Mouse (Mus musculus) kidney, adult 2 months (tissue): ENCODE data around the gene Elf4.

Experiments
- CTCF ChIP-seq: fragments of 200-500 bp; conservative IDR thresholded peaks from 2 replicates; pipeline ENCODE4 v1.5.1; 2011; ENCODE audit warnings: low read depth, mild to moderate bottlenecking, control low read depth, low read length, moderate library complexity, mixed read lengths; ENCODE audit not compliant: insufficient read depth, insufficient read length
- POLR2A ChIP-seq: fragments of 200-500 bp; IDR thresholded peaks from one replicate; pipeline ENCODE4 v1.6.1; 2011; ENCODE audit warnings: low read depth, low read length, control low read depth

- no peak for TF ChIP-seq POLR2A
- no peak for TF ChIP-seq CTCF
Observed at GRCm38 (mm10) chrX:48429100-48429499, 33.8 kb downstream of the Elf4 start.
